8 mouse cellular contexts compared by ENCODE assay signal in the genomic region with DNA sequence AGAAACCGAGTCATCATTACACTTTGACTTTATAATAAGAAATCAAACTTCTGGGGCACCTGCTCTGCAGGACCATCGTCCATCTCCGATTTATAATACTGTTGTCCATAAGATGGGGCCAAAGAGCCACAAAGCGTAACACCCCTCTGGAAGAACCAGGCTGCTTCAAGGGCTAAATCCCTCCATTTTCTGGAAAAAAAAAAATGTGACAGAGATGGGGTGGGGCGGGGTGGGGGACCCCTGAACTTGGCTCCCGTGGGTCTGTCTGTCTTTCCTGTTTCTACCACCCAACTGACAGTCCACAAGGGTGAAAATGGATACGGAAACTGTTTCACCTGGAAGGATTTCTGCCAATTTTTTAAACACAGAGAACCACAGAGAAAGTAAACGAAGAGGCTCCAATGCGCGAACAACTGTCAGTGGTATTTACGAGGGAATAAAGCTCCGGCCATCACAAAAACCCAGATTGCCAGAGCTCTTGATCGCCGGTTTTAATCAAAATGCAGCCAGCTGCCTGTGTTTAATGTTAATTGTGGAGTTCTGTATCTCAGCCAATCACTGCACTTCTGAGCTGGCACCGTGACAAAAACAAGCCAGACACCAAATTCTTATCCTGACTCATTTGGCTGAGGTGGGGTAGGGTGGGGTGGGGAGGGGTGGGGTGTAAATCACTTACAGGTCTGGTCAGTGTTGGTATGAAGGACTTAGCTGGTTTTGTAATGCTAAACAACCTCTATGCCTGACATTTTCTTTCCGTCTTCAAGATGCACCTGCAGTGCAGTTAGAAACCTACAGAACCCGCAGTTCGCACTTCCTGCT.
DNase-seq lines count a peak whose midpoint lies in the region; ATAC-seq lines count a peak whose summit lies in the region.

No protein-coding gene starts in this region.

- 6% methylated on average over 18 of the region's 18 CpGs for WGBS in heart, embryonic 13.5 days
- WGBS in liver, embryonic 13.5 days (ENCODE audit: insufficient replicate concordance): 11% methylated on average over 18 of the region's 18 CpGs

- H3K27me3 ChIP-seq in heart, embryonic 13.5 days (replicated peaks): peaks cover 16% of the 10 kb centered on the region
- peaks cover 6% of the 10 kb centered on the region; the same call in 1 of the 2 replicates for H3K27me3 ChIP-seq in liver, embryonic 13.5 days

- intact Hi-C loops in heart, postnatal 25 days (cut with DNase I): loop anchor here (1.0 to 2.0 kb wide), 3 partner anchors 122 to 265 kb away; a partner anchor contains a TSS

- H3K4me1 ChIP-seq in heart, embryonic 13.5 days: peaks cover 21% of the 10 kb centered on the region
- H3K4me1 ChIP-seq in liver, embryonic 13.5 days (replicated peaks): peaks cover 21% of the 10 kb centered on the region

- H3K36me3 ChIP-seq in heart, embryonic 13.5 days: no peaks in the 10 kb centered on the region
- H3K36me3 ChIP-seq in liver, embryonic 13.5 days: no peaks in the 10 kb centered on the region

- DNase-seq in heart, adult 11 months: peak; percentile 91
- no peak for DNase-seq in heart, postnatal 25 days (ENCODE audit: low spot score)
- peak; percentile 80 for DNase-seq in embryo, embryonic 10.5 days (ENCODE audit: low spot score)
- peak; percentile 82 for DNase-seq in kidney, postnatal 10 days
- no peak for DNase-seq in liver, embryonic 13.5 days
- peak; percentile 29 for DNase-seq in neural tube, embryonic 10.5 days (ENCODE audit: extremely low spot score, low spot score)

- H3K4me2 ChIP-seq in heart, embryonic 13.5 days: peak overlapping the region; percentile 83
- peak overlapping the region; percentile 56 for H3K4me2 ChIP-seq in liver, embryonic 13.5 days

- no peaks in the 10 kb centered on the region; the same call in 1 of the 2 replicates for H3K9me3 ChIP-seq in heart, embryonic 13.5 days
- no peaks in the 10 kb centered on the region for H3K9me3 ChIP-seq in liver, embryonic 13.5 days (replicated peaks)

- peak overlapping the region; percentile 73 for H3K9ac ChIP-seq in heart, embryonic 13.5 days
- no peak overlapping the region for H3K9ac ChIP-seq in liver, embryonic 13.5 days

- no peak overlapping the region for H3K27ac ChIP-seq in heart, embryonic 13.5 days (replicated peaks)
- H3K27ac ChIP-seq in liver, embryonic 13.5 days: peak overlapping the region; percentile 61

- no peak for ATAC-seq in heart, embryonic 13.5 days (ENCODE audit: extremely low read depth, insufficient number of reproducible peaks, low FRiP score, low TSS enrichment)
- no peak for ATAC-seq in liver, embryonic 13.5 days (ENCODE audit: low read depth)
- ATAC-seq in monocyte, adult 5-6 weeks (replicated peaks; ENCODE audit: insufficient number of reproducible peaks, low FRiP score, low TSS enrichment, poor library complexity, severe bottlenecking): no peak

- peak overlapping the region; percentile 50 for H3K4me3 ChIP-seq in heart, embryonic 13.5 days
- peak overlapping the region; percentile 31 for H3K4me3 ChIP-seq in liver, embryonic 13.5 days (replicated peaks)

Comparison
In these comparisons a context has a peak if more than half of its experiments do, and no peak if none do; other contexts are left out.
1. DNase-seq: peak in heart, adult 11 months (single experiment), embryo, embryonic 10.5 days (single experiment), kidney, postnatal 10 days (single experiment) and neural tube, embryonic 10.5 days (single experiment); none in heart, postnatal 25 days (single experiment) and liver, embryonic 13.5 days (single experiment).